Mouse (Mus musculus) liver, postnatal 0 days (tissue): ENCODE data around the gene Riox1. TPM values are rescaled to one million over a fixed set of nuclear protein-coding genes. Genes with fewer than 3 reads are reported as not detected.

Source experiments
- ATAC-seq: fragments of 200-750 bp; cut with Nextera tagmentation; 2 replicates; pipeline ENCODE4 v1.8.0; 2017; ENCODE audit warnings: mild to moderate bottlenecking, moderate library complexity
- DNase-seq: peaks from one replicate; pipeline ENCODE4 v3.0.0-alpha.2; 2016
- H3K27ac ChIP-seq: fragments of 300-500 bp; sonication (generic); 2 replicates; pipeline ENCODE4 v1.5.1; 2014; ENCODE audit warnings: antibody characterized with exemption, moderate library complexity, mild to moderate bottlenecking, low read depth
- H3K27me3 ChIP-seq: fragments of 300-500 bp; sonication (generic); 2 replicates; pipeline ENCODE4 v1.6.1; 2014; ENCODE audit warnings: low read length, control low read depth, mixed read lengths; ENCODE audit not compliant: insufficient read depth
- H3K36me3 ChIP-seq: fragments of 300-500 bp; sonication (generic); replicated peaks from 2 replicates; pipeline ENCODE4 v1.6.1; 2014; ENCODE audit warnings: mild to moderate bottlenecking, control low read depth, low read length, moderate library complexity, mixed read lengths; ENCODE audit not compliant: insufficient read depth
- H3K4me1 ChIP-seq: fragments of 300-500 bp; sonication (generic); 2 replicates; pipeline ENCODE4 v1.6.1; 2014; ENCODE audit warnings: antibody characterized with exemption, mild to moderate bottlenecking, control low read depth; ENCODE audit not compliant: insufficient read depth
- H3K4me2 ChIP-seq: fragments of 300-500 bp; sonication (generic); 2 replicates; pipeline ENCODE4 v1.6.1; 2014; ENCODE audit warnings: low read depth, mild to moderate bottlenecking, low read length, moderate library complexity, mixed read lengths
- H3K4me3 ChIP-seq: fragments of 300-500 bp; sonication (generic); 2 replicates; pipeline ENCODE4 v1.5.1; 2014; ENCODE audit warnings: low read depth, low read length
- H3K9ac ChIP-seq: fragments of 300-500 bp; sonication (generic); replicated peaks from 2 replicates; pipeline ENCODE4 v1.6.1; 2014; ENCODE audit warnings: mild to moderate bottlenecking, moderate library complexity
- H3K9me3 ChIP-seq: fragments of 300-500 bp; sonication (generic); 2 replicates; pipeline ENCODE4 v1.6.1; 2016; ENCODE audit warnings: mild to moderate bottlenecking, control low read depth, low read length, mixed read lengths
- CTCF ChIP-seq: sonication (generic); IDR thresholded peaks from 2 replicates; pipeline ENCODE4 v1.5.1; 2016; ENCODE audit warnings: antibody characterized with exemption, low read depth
- EP300 ChIP-seq: IDR thresholded peaks from 2 replicates; pipeline ENCODE4 v1.6.1; 2016; ENCODE audit warnings: antibody characterized with exemption, low read depth, mild to moderate bottlenecking
- WGBS: fragments of 180-500 bp; shearing (Covaris S2); extraction: QIAGEN DNeasy Blood & Tissue Kit; methylation state at CpG from one replicate; pipeline ENCODE4 v1.1.7; 2014; ENCODE audit not compliant: insufficient replicate concordance; 5-methylcytosine and 5-hydroxymethylcytosine counted together
- polyA plus RNA-seq: library from polyadenylated mRNA; unstranded; fragments of >200 nt; fragmentation: Nextera tagmentation; extraction: Ambion mirVana; gene quantifications from 2 replicates; pipeline ENCODE4 v1.2.1, GENCODE M21; 2015

Gene Riox1
- polyA plus RNA-seq, 1 experiment from 2014 or later, result 6.2 TPM

- Histone ChIP-seq H3K4me3 (no peak within 1 kb of the TSS), H3K27ac (no peak within 1 kb of the TSS), H3K9me3 (no peaks in the 10 kb centered on the region; the same call in 1 of the 2 replicates), H3K4me2 (no peak within 1 kb of the TSS), H3K9ac (no peak within 1 kb of the TSS), H3K36me3 (no peaks in the 10 kb centered on the region), H3K4me1 (peaks cover 11% of the 10 kb centered on the region), H3K27me3 (no peaks in the 10 kb centered on the region)
- DNase-seq, result no peak
- no peak for ATAC-seq
- 75% methylated on average over 4 of the region's 4 CpGs for WGBS
- TF ChIP-seq EP300 (no peak), CTCF (no peak)
Observed at GRCm38 (mm10) chr12:83984752-83985151, 34.3 kb downstream of the Riox1 start, which contains the start of gene Heatr4. Heatr4 (minus strand) TSS chr12:83984852.

- H3K27ac ChIP-seq, result peak overlapping the region; percentile 93
- H3K9ac ChIP-seq, result peak overlapping the region; percentile 78
- H3K4me3 ChIP-seq, result peak overlapping the region; percentile 57
- no peaks in the 10 kb centered on the region; the same call in 1 of the 2 replicates for H3K9me3 ChIP-seq
- no peak for DNase-seq
- WGBS, result 16% methylated on average over 8 of the region's 8 CpGs
- H3K27me3 ChIP-seq, result no peaks in the 10 kb centered on the region
- peak; percentile 78 for ATAC-seq
- H3K4me1 ChIP-seq, result peaks cover 11% of the 10 kb centered on the region
- H3K4me2 ChIP-seq, result peak overlapping the region; percentile 72
- TF ChIP-seq CTCF, result no peak
- peak; percentile 54 for TF ChIP-seq EP300
- no peaks in the 10 kb centered on the region for H3K36me3 ChIP-seq
Observed at GRCm38 (mm10) chr12:83987242-83987582, 36.8 kb downstream of the Riox1 start.

GRCm38 (mm10) chr12:83987583-83988441 is 37.4 kb downstream of the Riox1 start, which contains the start of gene Acot2:
Acot2 (plus strand) TSS chr12:83987861.
- under 1% methylated on average over 80 of the region's 80 CpGs for WGBS
- Histone ChIP-seq H3K4me3 (peak within 1 kb of the TSS; percentile 57), H3K9me3 (no peaks in the 10 kb centered on the region; the same call in 1 of the 2 replicates), H3K4me2 (peak within 1 kb of the TSS; percentile 72), H3K27ac (peak within 1 kb of the TSS; percentile 93), H3K36me3 (no peaks in the 10 kb centered on the region), H3K9ac (peak within 1 kb of the TSS; percentile 78), H3K27me3 (no peaks in the 10 kb centered on the region), H3K4me1 (peaks cover 11% of the 10 kb centered on the region)
- peak; percentile 74 for DNase-seq
- TF ChIP-seq EP300 (no peak), CTCF (peak; percentile 64)
- peak; percentile 83 for ATAC-seq

- H3K4me1 ChIP-seq, result peaks cover 11% of the 10 kb centered on the region
- H3K4me2 ChIP-seq, result peak overlapping the region; percentile 72
- H3K27ac ChIP-seq, result peak overlapping the region; percentile 93; the same call in 1 of the 2 replicates
- peak overlapping the region; percentile 57 for H3K4me3 ChIP-seq
- ATAC-seq (no peak), DNase-seq (no peak)
- no peaks in the 10 kb centered on the region for H3K27me3 ChIP-seq
- H3K9me3 ChIP-seq, result no peaks in the 10 kb centered on the region; the same call in 1 of the 2 replicates
- 59% methylated on average over 4 of the region's 4 CpGs for WGBS
- H3K36me3 ChIP-seq, result 0 out of 2 replicates have a peak, but pooled peaks cover 4% of the 10 kb centered on the region
- H3K9ac ChIP-seq, result peak overlapping the region; percentile 78
- TF ChIP-seq CTCF, result no peak
- no peak for TF ChIP-seq EP300
Observed at GRCm38 (mm10) chr12:83988483-83988882, 38.1 kb downstream of the Riox1 start.

- Histone ChIP-seq H3K9me3 (no peaks in the 10 kb centered on the region; the same call in 1 of the 2 replicates), H3K4me1 (peaks cover 11% of the 10 kb centered on the region), H3K27me3 (no peaks in the 10 kb centered on the region), H3K36me3 (0 out of 2 replicates have a peak, but pooled peaks cover 4% of the 10 kb centered on the region), H3K9ac (no peak overlapping the region), H3K4me2 (no peak overlapping the region), H3K4me3 (no peak overlapping the region), H3K27ac (no peak overlapping the region)
- DNase-seq (no peak), ATAC-seq (no peak)
- 85% methylated on average over 4 of the region's 4 CpGs for WGBS
- peak; percentile 20; the same call in 1 of the 2 replicates for TF ChIP-seq CTCF
- TF ChIP-seq EP300, result no peak
Observed at GRCm38 (mm10) chr12:83989378-83989777, 39.0 kb downstream of the Riox1 start.

GRCm38 (mm10) chr12:83997221-83997620 is 46.8 kb downstream of the Riox1 start:
- H3K9me3 ChIP-seq, result no peaks in the 10 kb centered on the region
- DNase-seq, result no peak
- WGBS, result 39% methylated on average over 2 of the region's 2 CpGs

More at GRCm38 (mm10) chr12:83997221-83997620, 46.8 kb downstream of the Riox1 start:
- Histone ChIP-seq H3K4me2 (no peak overlapping the region), H3K27ac (no peak overlapping the region), H3K27me3 (no peaks in the 10 kb centered on the region), H3K4me3 (no peak overlapping the region), H3K36me3 (0 out of 2 replicates have a peak, but pooled peaks cover 4% of the 10 kb centered on the region), H3K9ac (no peak overlapping the region), H3K4me1 (0 out of 2 replicates have a peak, but pooled peaks cover 3% of the 10 kb centered on the region)
- ATAC-seq, result no peak
- TF ChIP-seq EP300 (no peak), CTCF (no peak)
